Mouse (Mus musculus) bone marrow, adult 2 months (tissue): Measurements from ENCODE around the gene Sh3bgrl2.

Experiments
- CTCF ChIP-seq: fragments of 200-500 bp; IDR thresholded peaks from 2 replicates; pipeline ENCODE4 v1.5.1; 2011; ENCODE audit warnings: low read length, control low read depth; ENCODE audit not compliant: control insufficient read depth, insufficient read depth
- POLR2A ChIP-seq: fragments of 200-500 bp; IDR thresholded peaks from 2 replicates; pipeline ENCODE4 v1.6.1; 2011; ENCODE audit warnings: low read depth, mild to moderate bottlenecking, control low read depth, low read length, borderline replicate concordance; ENCODE audit not compliant: control insufficient read depth

DNA sequence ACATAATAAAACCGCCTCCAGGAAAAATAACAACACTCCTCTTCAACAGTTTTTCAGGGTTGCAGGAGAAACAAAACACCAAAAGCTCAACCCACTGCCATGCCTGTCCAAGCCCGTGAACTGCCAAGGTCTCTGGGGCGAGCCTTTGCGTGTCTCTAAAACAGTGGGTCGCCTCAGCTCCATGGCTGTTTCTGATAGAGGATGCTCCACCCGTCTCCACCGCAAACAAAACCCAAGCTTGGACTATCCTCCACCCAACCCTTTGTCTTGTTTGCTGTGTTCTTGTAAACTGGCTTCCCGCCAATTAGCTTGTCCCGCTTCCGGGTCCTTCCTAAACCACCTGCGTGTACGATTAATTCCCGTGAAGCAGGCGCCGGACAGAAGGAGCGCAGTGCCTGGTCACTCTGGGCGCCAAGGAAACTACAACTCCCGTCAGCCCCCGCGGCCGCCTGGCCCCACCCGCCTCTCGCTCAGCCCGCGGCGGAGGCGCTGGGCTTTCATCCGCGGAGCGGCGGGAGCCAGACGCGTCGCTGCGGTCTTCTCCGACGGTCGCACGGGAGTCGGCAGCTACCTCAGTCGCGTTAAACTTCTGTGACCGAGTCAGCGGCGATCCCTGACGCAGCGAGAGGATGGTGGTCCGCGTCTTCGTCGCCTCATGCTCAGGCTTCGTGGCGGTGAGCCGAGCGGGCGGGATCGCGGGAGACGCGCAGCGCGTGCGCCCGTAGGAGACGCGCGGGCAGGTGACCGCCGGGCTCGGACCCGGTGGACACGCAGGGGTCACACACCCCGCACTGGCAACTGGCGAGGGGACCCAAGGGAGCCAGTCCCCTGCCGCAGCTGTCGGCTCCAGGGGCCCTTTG is at the start of gene Sh3bgrl2:
- TF ChIP-seq CTCF (no peak), POLR2A (peak; percentile 52; the same call in 1 of the 2 replicates)
